Mouse (Mus musculus): ENCODE results near the gene 3110001I22Rik.

DNA sequence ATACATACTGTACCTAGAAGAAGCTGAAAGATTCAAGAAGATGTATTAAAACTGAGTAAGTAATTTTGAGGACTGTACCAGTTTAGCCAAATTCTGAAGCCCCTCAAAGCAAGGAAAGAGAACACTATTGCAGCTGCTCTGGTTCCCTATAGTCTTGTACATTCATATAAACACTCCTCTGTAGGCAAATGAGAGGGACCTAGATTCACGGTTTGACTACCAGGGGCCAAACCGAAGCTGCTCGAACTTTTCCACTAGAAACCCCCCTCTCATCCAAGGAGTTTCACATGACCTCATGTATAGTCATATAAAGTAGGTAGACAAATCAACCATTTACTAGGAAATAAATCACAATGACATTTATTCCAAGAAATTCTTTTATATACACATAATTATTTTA, 12.8 kb upstream of the 3110001I22Rik start:
- TF ChIP-seq CTCF (IDR thresholded peaks at IDR 0.05) (no peak), EP300 (IDR thresholded peaks at IDR 0.05) (no peak)
